Mouse (Mus musculus): Measurements from ENCODE around the gene Gcnt3. TPM values are rescaled to one million over a fixed set of nuclear protein-coding genes. Genes with fewer than 3 reads are reported as not detected.

Gcnt3 gene
- total RNA-seq, 2 experiments from 2014 or later = not detected

Other genes with a start within 250 kb of the Gcnt3 start
- 10 to 100 TPM; 37.2 to 45.1 TPM for gene Bnip2, start 48.6 kb downstream of the Gcnt3 start, total RNA-seq (2021)
- 10 to 100 TPM; 66.9 to 77.5 TPM for gene Gtf2a2, start 25.5 kb downstream of the Gcnt3 start, total RNA-seq (2021)
- 100 to 1,000 TPM; 189 to 191 TPM for gene Fam81a, start 104.5 kb upstream of the Gcnt3 start, total RNA-seq (2021)
- gene Myo1e, start 169.3 kb upstream of the Gcnt3 start, total RNA-seq (2021) = 1 to 10 TPM; 7.6 to 9.9 TPM

Measured in left cerebral cortex, postnatal 10 days (tissue).